Mouse (Mus musculus) midbrain, embryonic 14.5 days (tissue): ENCODE results near the gene Pgc. TPM values are rescaled to one million over a fixed set of nuclear protein-coding genes. Genes with fewer than 3 reads are reported as not detected.

Experiments
- ATAC-seq: fragments of 200-750 bp; cut with Nextera tagmentation; 2 replicates; pipeline ENCODE4 v1.8.0; 2017; ENCODE audit warnings: moderate number of reproducible peaks, moderate library complexity; ENCODE audit not compliant: low FRiP score, low TSS enrichment
- DNase-seq: peaks from one replicate; pipeline ENCODE4 v3.0.0-alpha.2; 2015
- H3K27ac ChIP-seq: fragments of 300-500 bp; sonication (generic); replicated peaks from 2 replicates; pipeline ENCODE4 v1.5.1; 2014; ENCODE audit warnings: mild to moderate bottlenecking, low read depth, low read length, moderate library complexity
- H3K27me3 ChIP-seq: fragments of 300-500 bp; sonication (generic); 2 replicates; pipeline ENCODE4 v1.6.1; 2014; ENCODE audit warnings: low read length, control low read depth, mixed read lengths; ENCODE audit not compliant: control insufficient read depth, insufficient read depth
- H3K36me3 ChIP-seq: fragments of 300-500 bp; sonication (generic); 2 replicates; pipeline ENCODE4 v1.6.1; 2014; ENCODE audit warnings: low read length, control low read depth; ENCODE audit not compliant: control insufficient read depth, insufficient read depth
- H3K4me1 ChIP-seq: fragments of 300-500 bp; sonication (generic); 2 replicates; pipeline ENCODE4 v1.6.1; 2014; ENCODE audit warnings: mild to moderate bottlenecking, antibody characterized with exemption, low read length, control low read depth; ENCODE audit not compliant: control insufficient read depth, insufficient read depth
- H3K4me2 ChIP-seq: fragments of 300-500 bp; sonication (generic); 2 replicates; pipeline ENCODE4 v1.6.1; 2014; ENCODE audit warnings: mild to moderate bottlenecking, low read length, moderate library complexity
- H3K4me3 ChIP-seq: fragments of 300-500 bp; sonication (generic); replicated peaks from 2 replicates; pipeline ENCODE4 v1.5.1; 2014; ENCODE audit warnings: low read depth, low read length
- H3K9ac ChIP-seq: fragments of 300-500 bp; sonication (generic); replicated peaks from 2 replicates; pipeline ENCODE4 v1.6.1; 2014; ENCODE audit warnings: mild to moderate bottlenecking, low read length, moderate library complexity
- H3K9me3 ChIP-seq: fragments of 300-500 bp; sonication (generic); 2 replicates; pipeline ENCODE4 v1.6.1; 2016; ENCODE audit warnings: low read length, control low read depth, mixed read lengths; ENCODE audit not compliant: control insufficient read depth
- WGBS: fragments of 180-500 bp; shearing (Covaris S2); extraction: QIAGEN DNeasy Blood & Tissue Kit; methylation state at CpG from one replicate; pipeline ENCODE4 v1.1.7; 2014; 5-methylcytosine and 5-hydroxymethylcytosine counted together
- polyA plus RNA-seq: library from polyadenylated mRNA; unstranded; fragments of >200 nt; fragmentation: Nextera tagmentation; extraction: Ambion mirVana; gene quantifications from 2 replicates; pipeline ENCODE4 v1.2.1, GENCODE M21; 2014

Gene Pgc
- not detected in 2 replicates for polyA plus RNA-seq

GRCm38 (mm10) chr17:47726566-47726965 lies at the start of gene Pgc:
Gene Pgc, plus strand, starts transcription at chr17:47726842.
- no peak within 1 kb of the TSS for H3K4me2 ChIP-seq
- ATAC-seq (no peak), DNase-seq (no peak)
- no peaks in the 10 kb centered on the region for H3K27me3 ChIP-seq
- H3K36me3 ChIP-seq: no peaks in the 10 kb centered on the region
- H3K9ac ChIP-seq: no peak within 1 kb of the TSS
- 82% methylated on average over 11 of the region's 11 CpGs for WGBS
- no peaks in the 10 kb centered on the region for H3K4me1 ChIP-seq
- H3K9me3 ChIP-seq: no peaks in the 10 kb centered on the region
- H3K27ac ChIP-seq: no peak within 1 kb of the TSS
- no peak within 1 kb of the TSS for H3K4me3 ChIP-seq

DNA sequence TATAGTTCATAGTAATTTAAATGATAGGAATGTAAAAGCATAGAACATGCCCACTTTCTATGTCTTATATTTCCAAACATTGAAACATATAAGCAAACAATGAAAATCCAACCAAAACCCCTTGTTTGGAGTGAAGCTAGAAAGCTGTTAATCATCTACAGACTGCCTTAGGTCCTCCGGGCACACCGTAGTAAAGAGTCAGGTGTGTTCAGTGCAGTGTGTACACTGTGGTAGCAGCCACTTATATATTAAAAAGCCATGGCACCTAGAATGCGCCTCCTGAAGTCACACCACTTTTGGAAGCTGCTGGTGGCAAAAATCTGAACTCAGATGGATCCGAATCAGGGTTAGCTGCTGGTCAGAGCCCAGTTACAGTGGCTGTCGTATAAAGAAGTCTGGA lies 48.4 kb upstream of the Pgc start:
- no peak for ATAC-seq
- Histone ChIP-seq H3K27me3 (no peaks in the 10 kb centered on the region), H3K27ac (no peak overlapping the region)

GRCm38 (mm10) chr17:47678702-47679101 lies 47.9 kb upstream of the Pgc start:
- no peaks in the 10 kb centered on the region for H3K27me3 ChIP-seq
- 88% methylated on average over 5 of the region's 5 CpGs for WGBS
- peaks cover 73% of the 10 kb centered on the region for H3K36me3 ChIP-seq

More for the DNA sequence above, 48.4 kb upstream of the Pgc start:
- Histone ChIP-seq H3K4me3 (no peak overlapping the region), H3K36me3 (peaks cover 71% of the 10 kb centered on the region), H3K4me1 (no peaks in the 10 kb centered on the region), H3K9ac (no peak overlapping the region), H3K9me3 (no peaks in the 10 kb centered on the region), H3K4me2 (no peak overlapping the region)
- WGBS: 94% methylated on average over 5 of the region's 5 CpGs
- no peak for DNase-seq

GRCm38 (mm10) chr17:47682836-47683235 lies 43.8 kb upstream of the Pgc start:
- Histone ChIP-seq H3K4me2 (no peak overlapping the region), H3K36me3 (peaks cover 83% of the 10 kb centered on the region), H3K9me3 (no peaks in the 10 kb centered on the region), H3K9ac (no peak overlapping the region), H3K27me3 (no peaks in the 10 kb centered on the region), H3K27ac (no peak overlapping the region), H3K4me1 (peaks cover 8% of the 10 kb centered on the region), H3K4me3 (no peak overlapping the region)
- no peak for DNase-seq
- WGBS: 85% methylated on average over 4 of the region's 4 CpGs
- no peak for ATAC-seq

More at GRCm38 (mm10) chr17:47678702-47679101, 47.9 kb upstream of the Pgc start:
- H3K4me3 ChIP-seq: no peak overlapping the region
- no peaks in the 10 kb centered on the region for H3K4me1 ChIP-seq
- DNase-seq: no peak
- no peak overlapping the region for H3K4me2 ChIP-seq
- H3K27ac ChIP-seq: no peak overlapping the region
- H3K9ac ChIP-seq: no peak overlapping the region
- ATAC-seq: no peak
- H3K9me3 ChIP-seq: no peaks in the 10 kb centered on the region

- DNase-seq (peak; percentile 99), ATAC-seq (peak; percentile 92)
- Histone ChIP-seq H3K36me3 (peaks cover 38% of the 10 kb centered on the region), H3K9ac (peak overlapping the region; percentile 83), H3K4me2 (peak overlapping the region; percentile 84), H3K9me3 (no peaks in the 10 kb centered on the region), H3K27ac (peak overlapping the region; percentile 86), H3K4me1 (peaks cover 15% of the 10 kb centered on the region), H3K27me3 (no peaks in the 10 kb centered on the region), H3K4me3 (peak overlapping the region; percentile 63)
- WGBS: 2% methylated on average over 70 of the region's 70 CpGs
Observed at GRCm38 (mm10) chr17:47687409-47688343, 39.0 kb upstream of the Pgc start.

DNA sequence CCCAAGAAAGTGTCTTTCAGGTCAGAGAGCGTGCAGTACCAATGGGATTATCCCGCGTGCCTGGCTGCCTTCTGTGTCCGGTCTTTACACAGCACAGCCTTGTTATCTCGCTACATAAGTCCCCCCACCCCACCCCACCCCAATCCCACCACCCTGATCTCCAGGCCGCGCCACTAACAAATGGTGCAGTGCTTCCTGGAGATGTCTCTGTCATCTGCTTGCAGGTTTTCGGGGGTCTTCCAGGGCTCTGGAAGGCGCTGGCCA lies 38.4 kb upstream of the Pgc start, which contains the start of gene Tomm6:
Gene Tomm6 (minus strand): TSS at position 43 of the 264 bp plus-strand sequence.
- H3K9ac ChIP-seq: peak within 1 kb of the TSS; percentile 83
- no peaks in the 10 kb centered on the region for H3K27me3 ChIP-seq
- H3K36me3 ChIP-seq: peaks cover 32% of the 10 kb centered on the region
- H3K4me3 ChIP-seq: peak within 1 kb of the TSS; percentile 63
- ATAC-seq: no peak; the same call in 1 of the 2 replicates
- H3K4me1 ChIP-seq: peaks cover 15% of the 10 kb centered on the region
- no peak for DNase-seq
- H3K9me3 ChIP-seq: no peaks in the 10 kb centered on the region
- 0% methylated on average over 9 of the region's 9 CpGs for WGBS
- peak within 1 kb of the TSS; percentile 84 for H3K4me2 ChIP-seq
- H3K27ac ChIP-seq: peak within 1 kb of the TSS; percentile 86

GRCm38 (mm10) chr17:47688608-47689575 lies 37.8 kb upstream of the Pgc start, which contains the start of gene Frs3:
Gene Frs3, plus strand, starts transcription at chr17:47689030.
- H3K9me3 ChIP-seq: no peaks in the 10 kb centered on the region
- peaks cover 15% of the 10 kb centered on the region for H3K4me1 ChIP-seq
- H3K4me2 ChIP-seq: peak within 1 kb of the TSS; percentile 84
- ATAC-seq: peak; percentile 72
- no peaks in the 10 kb centered on the region for H3K27me3 ChIP-seq
- peak within 1 kb of the TSS; percentile 86 for H3K27ac ChIP-seq
- peak; percentile 83 for DNase-seq
- peak within 1 kb of the TSS; percentile 83 for H3K9ac ChIP-seq
- peaks cover 26% of the 10 kb centered on the region for H3K36me3 ChIP-seq
- peak within 1 kb of the TSS; percentile 63 for H3K4me3 ChIP-seq
- WGBS: 2% methylated on average over 58 of the region's 58 CpGs

- Histone ChIP-seq H3K4me3 (peak overlapping the region; percentile 63; the same call in 1 of the 2 replicates), H3K9me3 (no peaks in the 10 kb centered on the region), H3K27me3 (no peaks in the 10 kb centered on the region), H3K36me3 (peaks cover 16% of the 10 kb centered on the region), H3K27ac (no peak overlapping the region), H3K4me1 (peaks cover 18% of the 10 kb centered on the region), H3K4me2 (peak overlapping the region; percentile 84), H3K9ac (no peak overlapping the region)
- no peak for ATAC-seq
- 86% methylated on average over 8 of the region's 8 CpGs for WGBS
- no peak for DNase-seq
Observed at GRCm38 (mm10) chr17:47689894-47690293, 36.7 kb upstream of the Pgc start.
